Mouse (Mus musculus): ENCODE results near the gene Mybpc1. TPM values are rescaled to one million over a fixed set of nuclear protein-coding genes. Genes with fewer than 3 reads are reported as not detected.

Mybpc1 gene
- total and polyA plus RNA-seq, 3 experiments = not detected

GRCm38 (mm10) chr10:88552738-88553137 lies 52.2 kb downstream of the Mybpc1 start (continued):
- TF ChIP-seq NRF1 (IDR thresholded peaks at IDR 0.05; ENCODE audit: insufficient read depth, low read depth, low read length, poor library complexity, severe bottlenecking) = no peak
- TF ChIP-seq POLR2A (IDR thresholded peaks at IDR 0.05; ENCODE audit: control insufficient read depth in 1 of 2, insufficient read depth in 1 of 2, low read depth in 1 of 2, low read length in 2 of 2, poor library complexity in 1 of 2) = no peak
- no peak for TF ChIP-seq TCF12 (IDR thresholded peaks at IDR 0.05; ENCODE audit: low read depth, low read length)
- no peak for TF ChIP-seq BHLHE40 (IDR thresholded peaks at IDR 0.05; ENCODE audit: borderline replicate concordance, low read depth, low read length)

GRCm38 (mm10) chr10:88550225-88550624 lies 54.7 kb downstream of the Mybpc1 start:
- no peak overlapping the region for H3K27ac ChIP-seq (ENCODE audit: control insufficient read depth, low read depth, low read length)
- no peaks in the 10 kb centered on the region for H3K36me3 ChIP-seq (ENCODE audit: control insufficient read depth in 1 of 2, insufficient read depth in 2 of 2, low read length in 2 of 2)
- no peak overlapping the region for H3K4me3 ChIP-seq (ENCODE audit: control insufficient read depth in 1 of 2, insufficient read depth in 1 of 2, low read depth in 2 of 2, low read length in 2 of 2)
- H3K9me3 ChIP-seq (replicated peaks; ENCODE audit: insufficient read depth, low read length) = no peaks in the 10 kb centered on the region
- H3K79me2 ChIP-seq (ENCODE audit: control insufficient read depth, insufficient read depth, low read length, poor library complexity) = no peaks in the 10 kb centered on the region
- H3K27me3 ChIP-seq (ENCODE audit: control insufficient read depth in 1 of 2, insufficient read depth in 2 of 2, low read length in 2 of 2) = no peaks in the 10 kb centered on the region; a peak in 1 of 4 replicates
- H3K4me1 ChIP-seq (ENCODE audit: control insufficient read depth in 1 of 2, insufficient read depth in 2 of 2, low read length in 2 of 2) = no peaks in the 10 kb centered on the region
- TF ChIP-seq KAT2A (conservative IDR thresholded peaks at IDR 0.05; ENCODE audit: low read depth, low read length) (no peak), CTCF (IDR thresholded peaks at IDR 0.05 in 2 of 3, conservative IDR thresholded peaks at IDR 0.05 in 1 of 3; ENCODE audit: control insufficient read depth in 1 of 3, insufficient read depth in 1 of 3, low read depth in 2 of 3, low read length in 3 of 3, poor library complexity in 1 of 3, severe bottlenecking in 1 of 3) (peak; percentile 29 to 40 (median 37); a peak in 5 of 6 replicates), SMC3 (IDR thresholded peaks at IDR 0.05; ENCODE audit: low read depth, low read length) (peak; percentile 26; the same call in 1 of the 2 replicates)
- DNase-seq (ENCODE audit: low read depth, low spot score) = peak; percentile 35
- no peak overlapping the region for H3K9ac ChIP-seq (ENCODE audit: control insufficient read depth, low read depth, low read length, poor library complexity, severe bottlenecking)

GRCm38 (mm10) chr10:88547635-88548034 lies 57.3 kb downstream of the Mybpc1 start:
- H3K27me3 ChIP-seq (ENCODE audit: control insufficient read depth in 1 of 2, insufficient read depth in 2 of 2, low read length in 2 of 2) = no peaks in the 10 kb centered on the region
- no peaks in the 10 kb centered on the region for H3K9me3 ChIP-seq (replicated peaks; ENCODE audit: insufficient read depth, low read length)
- no peaks in the 10 kb centered on the region for H3K79me2 ChIP-seq (ENCODE audit: control insufficient read depth, insufficient read depth, low read length, poor library complexity)
- no peak overlapping the region for H3K4me3 ChIP-seq (ENCODE audit: control insufficient read depth in 1 of 2, insufficient read depth in 1 of 2, low read depth in 2 of 2, low read length in 2 of 2)
- no peak for DNase-seq (ENCODE audit: low read depth, low spot score)
- H3K9ac ChIP-seq (ENCODE audit: control insufficient read depth, low read depth, low read length, poor library complexity, severe bottlenecking) = no peak overlapping the region
- H3K27ac ChIP-seq (ENCODE audit: control insufficient read depth, low read depth, low read length) = no peak overlapping the region
- no peaks in the 10 kb centered on the region for H3K36me3 ChIP-seq (ENCODE audit: control insufficient read depth in 1 of 2, insufficient read depth in 2 of 2, low read length in 2 of 2)
- H3K4me1 ChIP-seq (ENCODE audit: control insufficient read depth in 1 of 2, insufficient read depth in 2 of 2, low read length in 2 of 2) = no peaks in the 10 kb centered on the region
- no peak for TF ChIP-seq TBP (IDR thresholded peaks at IDR 0.05; ENCODE audit: low read depth, low read length)

- H3K27ac ChIP-seq (ENCODE audit: control insufficient read depth, low read depth, low read length) = no peak overlapping the region
- H3K79me2 ChIP-seq (ENCODE audit: control insufficient read depth, insufficient read depth, low read length, poor library complexity) = no peaks in the 10 kb centered on the region
- H3K4me1 ChIP-seq (ENCODE audit: control insufficient read depth in 1 of 2, insufficient read depth in 2 of 2, low read length in 2 of 2) = no peaks in the 10 kb centered on the region
- TF ChIP-seq ETS1 (IDR thresholded peaks at IDR 0.05; ENCODE audit: low read depth, low read length) (no peak), NRF1 (IDR thresholded peaks at IDR 0.05; ENCODE audit: insufficient read depth, low read depth, low read length, poor library complexity, severe bottlenecking) (no peak), RAD21 (IDR thresholded peaks at IDR 0.05; ENCODE audit: low read depth, low read length) (no peak), GATA1 (IDR thresholded peaks at IDR 0.05; ENCODE audit: low read depth, low read length) (no peak), EP300 (IDR thresholded peaks at IDR 0.05; ENCODE audit: low read depth in 1 of 2, low read length in 2 of 2) (no peak), TAL1 (IDR thresholded peaks at IDR 0.05; ENCODE audit: low read length) (no peak), TBP (IDR thresholded peaks at IDR 0.05; ENCODE audit: low read depth, low read length) (no peak), BHLHE40 (IDR thresholded peaks at IDR 0.05; ENCODE audit: borderline replicate concordance, low read depth, low read length) (no peak), KAT2A (conservative IDR thresholded peaks at IDR 0.05; ENCODE audit: low read depth, low read length) (no peak), MYB (IDR thresholded peaks at IDR 0.05; ENCODE audit: low read depth, low read length) (no peak), ZNF384 (IDR thresholded peaks at IDR 0.05; ENCODE audit: low read depth, low read length) (no peak), POLR2AphosphoS5 (IDR thresholded peaks at IDR 0.05; ENCODE audit: borderline replicate concordance, low read depth, low read length) (no peak), SIN3A (IDR thresholded peaks at IDR 0.05; ENCODE audit: low read length) (no peak), NELFE (IDR thresholded peaks at IDR 0.05; ENCODE audit: low read depth, low read length) (no peak)
- DNase-seq (ENCODE audit: low read depth, low spot score) = no peak
- no peak overlapping the region for H3K4me3 ChIP-seq (ENCODE audit: control insufficient read depth in 1 of 2, insufficient read depth in 1 of 2, low read depth in 2 of 2, low read length in 2 of 2)
- H3K27me3 ChIP-seq (ENCODE audit: control insufficient read depth in 1 of 2, insufficient read depth in 2 of 2, low read length in 2 of 2) = no peaks in the 10 kb centered on the region; a peak in 1 of 4 replicates
- no peaks in the 10 kb centered on the region for H3K9me3 ChIP-seq (replicated peaks; ENCODE audit: insufficient read depth, low read length)
- no peaks in the 10 kb centered on the region for H3K36me3 ChIP-seq (ENCODE audit: control insufficient read depth in 1 of 2, insufficient read depth in 2 of 2, low read length in 2 of 2)
- H3K9ac ChIP-seq (ENCODE audit: control insufficient read depth, low read depth, low read length, poor library complexity, severe bottlenecking) = no peak overlapping the region
Observed at GRCm38 (mm10) chr10:88530631-88531030, 74.3 kb downstream of the Mybpc1 start.
